Comparison of ENCODE assay signal across 30 mouse cellular contexts in genomic region chr19:36103909-36104308, GRCm38 (mm10). TPM values are rescaled to one million over a fixed set of nuclear protein-coding genes. Genes with fewer than 3 reads are reported as not detected.
"Had no signal": no experiment of that assay in that cellular context is flagged by ENCODE, and none has a peak within 500 bp of the region (broad histone marks: within the 10 kb centered on the region; RNA-seq: fewer than 3 reads in every experiment).

No protein-coding gene starts in this region.

- ATAC-seq: intestine, postnatal 0 days; liver, embryonic 12.5 days had no signal

- H3K27ac ChIP-seq: kidney, postnatal 0 days; left cerebral cortex, adult 2 months; limb, embryonic 10.5 days; limb, embryonic 13.5 days; liver, embryonic 12.5 days; liver, embryonic 15.5 days; lung, embryonic 15.5 days; neural tube, embryonic 12.5 days; neural tube, embryonic 15.5 days; stomach, postnatal 0 days had no signal

- H3K4me2 ChIP-seq: limb, embryonic 13.5 days; liver, embryonic 12.5 days; liver, embryonic 15.5 days; lung, embryonic 15.5 days; midbrain, embryonic 11.5 days; neural tube, embryonic 12.5 days; neural tube, embryonic 15.5 days had no signal

- H3K27me3 ChIP-seq: limb, embryonic 13.5 days; liver, embryonic 12.5 days; liver, embryonic 15.5 days; lung, embryonic 15.5 days; neural tube, embryonic 12.5 days; neural tube, embryonic 15.5 days had no signal

- H3K4me1 ChIP-seq: limb, embryonic 10.5 days; limb, embryonic 13.5 days; liver, embryonic 12.5 days; liver, embryonic 15.5 days; lung, embryonic 15.5 days; neural tube, embryonic 12.5 days; neural tube, embryonic 15.5 days had no signal

- DNase-seq: kidney, adult 2 months; kidney, postnatal 36 days; layer of hippocampus, postnatal 36 days; liver; lung, adult 18-20 months; lung, postnatal 10 days; lung, postnatal 36 days; midbrain, embryonic 14.5 days; right cerebral cortex, adult 18-20 months; right cerebral cortex, postnatal 14 days; right cerebral cortex, postnatal 4 days; thymus, postnatal 25 days had no signal

- H3K9me3 ChIP-seq: limb, embryonic 10.5 days; limb, embryonic 13.5 days; liver, embryonic 12.5 days; liver, embryonic 15.5 days; lung, embryonic 15.5 days; neural tube, embryonic 12.5 days; neural tube, embryonic 15.5 days had no signal

- H3K4me3 ChIP-seq: left cerebral cortex, adult 2 months; limb, embryonic 10.5 days; limb, embryonic 13.5 days; liver, embryonic 12.5 days; liver, embryonic 15.5 days; lung, embryonic 15.5 days; neural tube, embryonic 12.5 days; neural tube, embryonic 15.5 days had no signal

- H3K9ac ChIP-seq: limb, embryonic 13.5 days; liver, embryonic 12.5 days; liver, embryonic 15.5 days; lung, embryonic 15.5 days; neural tube, embryonic 12.5 days; neural tube, embryonic 15.5 days had no signal

RNA-seq across cellular contexts. Expression of gene Ankrd1, which starts 16.0 kb away (rescaled TPM):
- total RNA-seq: layer of hippocampus, adult 8-10 months; layer of hippocampus, postnatal 10 days; layer of hippocampus, postnatal 36 days; left cerebral cortex, adult 2 months; megakaryocyte-erythroid progenitor cell, adult 5-6 weeks; midbrain, postnatal 0 days had no signal
- polyA plus RNA-seq: midbrain, embryonic 11.5 days had no signal

RNA-seq across cellular contexts. Expression of gene Htr7, which starts 46.6 kb away (rescaled TPM):
- total RNA-seq: megakaryocyte-erythroid progenitor cell, adult 5-6 weeks had no signal
- polyA plus RNA-seq: kidney, embryonic 14.5 days; limb, embryonic 10.5 days; liver, embryonic 12.5 days; liver, embryonic 15.5 days; stomach, embryonic 14.5 days had no signal
